Mouse (Mus musculus): ENCODE results near the gene Casr. TPM values are rescaled to one million over a fixed set of nuclear protein-coding genes. Genes with fewer than 3 reads are reported as not detected.

Gene Casr
- total and polyA plus RNA-seq, 2 experiments from 2014 or later, result 0.33 to 1.5 TPM

GRCm38 (mm10) chr16:36475530-36475929 is 86.4 kb downstream of the Casr start:
- H3K27ac ChIP-seq (ENCODE audit: low read depth, low read length), result no peak overlapping the region
- TF ChIP-seq CTCF (IDR thresholded peaks at IDR 0.05), result no peak
- no peak overlapping the region for H3K4me3 ChIP-seq (ENCODE audit: low read depth, low read length)
- WGBS, result 97% methylated on average over 3 of the region's 3 CpGs
- H3K9ac ChIP-seq (replicated peaks; ENCODE audit: low read length, poor library complexity, severe bottlenecking), result no peak overlapping the region
- H3K27me3 ChIP-seq (ENCODE audit: insufficient read depth, low read length), result no peaks in the 10 kb centered on the region
- ATAC-seq (ENCODE audit: low FRiP score) (no peak), DNase-seq (ENCODE audit: low spot score) (no peak)
- H3K4me2 ChIP-seq (ENCODE audit: low read depth, low read length, poor library complexity, severe bottlenecking), result no peak overlapping the region
- no peaks in the 10 kb centered on the region for H3K36me3 ChIP-seq (ENCODE audit: insufficient read depth, low read length)
- H3K9me3 ChIP-seq (ENCODE audit: low read length), result no peaks in the 10 kb centered on the region
- no peaks in the 10 kb centered on the region for H3K4me1 ChIP-seq (ENCODE audit: insufficient read depth, low read length)

- ATAC-seq (ENCODE audit: low FRiP score) (no peak), DNase-seq (ENCODE audit: low spot score) (no peak)
- 89% methylated on average over 2 of the region's 2 CpGs for WGBS
- Histone ChIP-seq H3K27ac (ENCODE audit: low read depth, low read length) (no peak overlapping the region), H3K4me3 (ENCODE audit: low read depth, low read length) (no peak overlapping the region), H3K27me3 (ENCODE audit: insufficient read depth, low read length) (no peaks in the 10 kb centered on the region), H3K4me1 (ENCODE audit: insufficient read depth, low read length) (no peaks in the 10 kb centered on the region), H3K9ac (replicated peaks; ENCODE audit: low read length, poor library complexity, severe bottlenecking) (no peak overlapping the region), H3K4me2 (ENCODE audit: low read depth, low read length, poor library complexity, severe bottlenecking) (no peak overlapping the region), H3K9me3 (ENCODE audit: low read length) (no peaks in the 10 kb centered on the region), H3K36me3 (ENCODE audit: insufficient read depth, low read length) (no peaks in the 10 kb centered on the region)
- TF ChIP-seq CTCF (IDR thresholded peaks at IDR 0.05), result no peak
Observed at GRCm38 (mm10) chr16:36474849-36475248, 87.1 kb downstream of the Casr start.

DNA sequence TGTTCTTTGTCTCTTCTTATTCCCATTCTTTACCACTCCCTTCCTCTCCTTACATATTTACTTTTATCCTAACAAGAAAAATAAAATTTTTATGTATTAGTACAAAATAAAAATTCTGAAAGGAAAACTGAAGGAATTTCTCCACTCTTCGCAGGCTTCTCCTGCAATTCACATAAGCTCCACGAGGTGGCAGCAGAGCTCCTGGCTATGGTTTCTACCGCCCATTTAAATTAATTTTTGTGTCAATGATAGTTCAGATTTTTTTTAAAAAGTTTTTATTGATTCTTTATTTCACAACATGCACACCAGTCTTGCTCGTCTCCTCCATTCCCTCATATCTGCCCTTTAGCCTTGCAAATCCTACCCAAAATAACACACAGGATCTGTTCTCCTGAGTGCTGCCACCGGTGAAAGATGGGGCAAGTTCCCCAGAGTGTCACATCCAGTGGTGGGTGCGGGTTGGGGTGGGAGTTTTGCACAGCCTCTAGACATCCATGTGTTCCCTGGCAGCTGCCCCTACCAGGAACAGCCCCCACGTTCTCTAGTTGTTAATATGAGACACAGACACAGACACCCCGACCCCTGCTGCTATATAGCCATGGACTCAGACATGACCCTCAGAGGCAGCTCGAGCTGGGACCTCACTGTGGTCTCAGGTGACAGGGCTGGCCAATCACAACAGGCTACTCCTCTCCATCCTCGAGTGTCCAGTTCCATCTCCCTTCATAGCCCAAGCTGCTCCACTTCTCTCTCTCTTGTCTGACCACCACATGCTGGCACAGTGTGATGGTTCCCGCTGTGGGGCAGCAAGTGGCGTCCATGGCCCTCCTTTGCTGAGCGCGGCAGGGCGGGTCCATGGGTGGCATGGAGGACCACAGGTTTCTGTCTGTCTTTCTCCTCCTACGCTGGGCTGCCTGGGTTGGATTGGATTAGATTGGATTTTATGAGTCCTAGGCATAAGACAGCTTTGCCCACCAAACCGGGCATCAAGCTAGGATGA is 88.4 kb downstream of the Casr start:
- ATAC-seq (ENCODE audit: low FRiP score) (no peak), DNase-seq (ENCODE audit: low spot score) (no peak)
- H3K9me3 ChIP-seq (ENCODE audit: low read length), result no peaks in the 10 kb centered on the region
- no peaks in the 10 kb centered on the region for H3K27me3 ChIP-seq (ENCODE audit: insufficient read depth, low read length)
- H3K36me3 ChIP-seq (ENCODE audit: insufficient read depth, low read length), result no peaks in the 10 kb centered on the region
- peak; percentile 86 for TF ChIP-seq CTCF (IDR thresholded peaks at IDR 0.05)
- H3K9ac ChIP-seq (replicated peaks; ENCODE audit: low read length, poor library complexity, severe bottlenecking), result no peak overlapping the region
- 52% methylated on average over 17 of the region's 17 CpGs for WGBS
- H3K4me2 ChIP-seq (ENCODE audit: low read depth, low read length, poor library complexity, severe bottlenecking), result no peak overlapping the region
- no peaks in the 10 kb centered on the region for H3K4me1 ChIP-seq (ENCODE audit: insufficient read depth, low read length)
- H3K27ac ChIP-seq (ENCODE audit: low read depth, low read length), result no peak overlapping the region
- no peak overlapping the region for H3K4me3 ChIP-seq (ENCODE audit: low read depth, low read length)

DNA sequence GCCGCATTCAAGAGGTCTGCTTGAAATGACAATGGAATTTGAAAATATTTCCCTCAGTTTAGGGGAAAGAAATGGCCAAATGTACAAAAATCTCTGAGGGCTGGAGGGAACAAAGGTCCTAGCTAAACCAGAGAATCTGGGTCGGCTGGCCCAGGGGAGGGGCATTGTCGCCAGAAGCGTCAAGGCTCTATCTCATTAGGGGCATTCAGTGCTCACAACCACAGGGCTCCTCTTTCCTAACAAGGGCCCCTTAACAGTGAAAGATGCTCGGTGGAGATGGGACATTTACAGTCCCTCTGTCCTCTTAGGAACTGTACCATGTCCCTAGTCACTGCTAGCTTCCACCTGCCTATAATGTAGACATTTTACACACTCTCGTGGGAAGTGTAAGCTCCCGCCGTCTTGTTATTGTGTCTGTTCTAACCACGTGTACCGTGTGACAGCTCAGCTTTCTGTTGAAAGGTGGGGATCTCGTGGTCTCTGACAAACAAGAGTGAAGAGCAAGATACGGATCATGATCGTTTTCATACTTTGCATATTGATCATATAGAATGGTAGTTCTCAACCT is 90.8 kb downstream of the Casr start:
- H3K27ac ChIP-seq (ENCODE audit: low read depth, low read length), result no peak overlapping the region
- no peaks in the 10 kb centered on the region for H3K4me1 ChIP-seq (ENCODE audit: insufficient read depth, low read length)
- WGBS, result 31% methylated on average over 13 of the region's 13 CpGs
- TF ChIP-seq CTCF (IDR thresholded peaks at IDR 0.05), result no peak
- no peak overlapping the region for H3K9ac ChIP-seq (replicated peaks; ENCODE audit: low read length, poor library complexity, severe bottlenecking)
- H3K4me2 ChIP-seq (ENCODE audit: low read depth, low read length, poor library complexity, severe bottlenecking), result no peak overlapping the region; the same call in 1 of the 2 replicates
- no peak for DNase-seq (ENCODE audit: low spot score)
- H3K36me3 ChIP-seq (ENCODE audit: insufficient read depth, low read length), result no peaks in the 10 kb centered on the region
- H3K27me3 ChIP-seq (ENCODE audit: insufficient read depth, low read length), result no peaks in the 10 kb centered on the region
- no peak for ATAC-seq (ENCODE audit: low FRiP score)
- no peak overlapping the region for H3K4me3 ChIP-seq (ENCODE audit: low read depth, low read length)
- H3K9me3 ChIP-seq (ENCODE audit: low read length), result no peaks in the 10 kb centered on the region

DNA sequence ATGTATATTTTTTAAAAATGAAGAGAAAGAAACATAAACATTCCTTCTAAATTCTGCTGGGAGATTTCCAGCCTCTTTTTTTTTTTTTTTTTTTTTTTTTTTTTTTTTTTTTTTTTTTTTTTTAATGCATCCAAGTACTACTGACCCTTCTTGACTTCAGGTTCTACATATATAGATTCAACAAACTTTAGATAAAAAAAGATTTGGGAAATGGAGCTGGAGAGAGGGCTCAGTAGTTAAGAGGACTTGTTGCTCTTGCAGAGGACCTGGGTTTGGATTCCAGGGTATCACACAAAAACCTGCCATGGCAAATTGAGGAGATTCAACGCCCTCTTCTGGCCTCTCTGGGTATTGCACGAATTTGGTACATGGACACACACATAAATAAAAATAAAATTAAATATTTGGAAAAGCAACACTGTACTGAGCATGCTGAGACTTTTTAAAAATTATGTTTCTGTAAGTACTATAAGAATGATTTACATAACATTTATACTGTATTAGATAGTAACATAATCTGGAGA is 91.9 kb downstream of the Casr start:
- H3K4me3 ChIP-seq (ENCODE audit: low read depth, low read length), result no peak overlapping the region
- no peaks in the 10 kb centered on the region for H3K4me1 ChIP-seq (ENCODE audit: insufficient read depth, low read length)
- no peaks in the 10 kb centered on the region for H3K9me3 ChIP-seq (ENCODE audit: low read length)
- WGBS, result 10% methylated on average over 2 of the region's 2 CpGs
- H3K9ac ChIP-seq (replicated peaks; ENCODE audit: low read length, poor library complexity, severe bottlenecking), result no peak overlapping the region
- no peak for DNase-seq (ENCODE audit: low spot score)
- H3K27me3 ChIP-seq (ENCODE audit: insufficient read depth, low read length), result no peaks in the 10 kb centered on the region
- H3K4me2 ChIP-seq (ENCODE audit: low read depth, low read length, poor library complexity, severe bottlenecking), result no peak overlapping the region
- H3K27ac ChIP-seq (ENCODE audit: low read depth, low read length), result no peak overlapping the region
- ATAC-seq (ENCODE audit: low FRiP score), result no peak
- no peaks in the 10 kb centered on the region for H3K36me3 ChIP-seq (ENCODE audit: insufficient read depth, low read length)
- TF ChIP-seq CTCF (IDR thresholded peaks at IDR 0.05), result peak; percentile 48

- no peaks in the 10 kb centered on the region for H3K36me3 ChIP-seq (ENCODE audit: insufficient read depth, low read length)
- H3K4me2 ChIP-seq (ENCODE audit: low read depth, low read length, poor library complexity, severe bottlenecking), result no peak overlapping the region
- H3K27me3 ChIP-seq (ENCODE audit: insufficient read depth, low read length), result no peaks in the 10 kb centered on the region
- H3K4me3 ChIP-seq (ENCODE audit: low read depth, low read length), result no peak overlapping the region
- no peak for TF ChIP-seq CTCF (IDR thresholded peaks at IDR 0.05)
- WGBS, result 84% methylated on average over 9 of the region's 9 CpGs
- ATAC-seq (ENCODE audit: low FRiP score) (no peak), DNase-seq (ENCODE audit: low spot score) (no peak)
- no peak overlapping the region for H3K9ac ChIP-seq (replicated peaks; ENCODE audit: low read length, poor library complexity, severe bottlenecking)
- no peak overlapping the region for H3K27ac ChIP-seq (ENCODE audit: low read depth, low read length)
- no peaks in the 10 kb centered on the region for H3K4me1 ChIP-seq (ENCODE audit: insufficient read depth, low read length)
- no peaks in the 10 kb centered on the region for H3K9me3 ChIP-seq (ENCODE audit: low read length)
Observed at GRCm38 (mm10) chr16:36469367-36469766, 92.6 kb downstream of the Casr start.
